Mouse (Mus musculus): Measurements from ENCODE around the gene Brox.

DNA sequence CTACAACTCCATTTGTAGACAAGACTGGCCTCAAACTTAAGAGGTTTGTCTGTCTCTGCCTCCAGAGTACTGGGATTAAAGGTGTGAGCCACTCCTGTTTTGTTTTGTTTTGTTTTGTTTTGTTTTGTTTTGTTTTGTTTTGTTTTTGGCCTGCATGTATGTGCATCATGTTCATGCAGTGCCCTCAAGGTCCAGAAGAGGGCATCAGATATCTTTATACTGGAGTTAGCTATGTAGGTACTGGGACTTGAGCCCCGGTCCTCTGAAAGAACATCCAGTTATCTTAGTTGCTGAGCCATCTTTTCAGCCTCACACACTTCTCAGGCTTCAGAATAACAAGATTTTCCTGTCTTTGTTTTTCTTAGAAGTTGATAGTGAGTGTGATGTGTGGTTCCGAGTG, 18.7 kb upstream of the Brox start:
- TF ChIP-seq EP300 (IDR thresholded peaks at IDR 0.05; ENCODE audit: insufficient read depth, low read depth, low read length): no peak
- peak; percentile 47 for TF ChIP-seq CTCF (IDR thresholded peaks at IDR 0.05)
